Mouse (Mus musculus) frontal cortex, postnatal 10 days (tissue): Measurements from ENCODE around the gene Gdi2.
"Not testable (repeated sequence)": the region's sequence is repeated elsewhere in the genome, so short reads cannot be mapped to it uniquely, and the experiment has no call there.

Experiments
- DNase-seq, 2 experiments: peaks; one replicate each; pipeline ENCODE4 v3.0.0; 2022; ENCODE audit warnings: low spot score in 2 of 2, mixed read lengths in 1 of 2

Gdi2 gene

DNA sequence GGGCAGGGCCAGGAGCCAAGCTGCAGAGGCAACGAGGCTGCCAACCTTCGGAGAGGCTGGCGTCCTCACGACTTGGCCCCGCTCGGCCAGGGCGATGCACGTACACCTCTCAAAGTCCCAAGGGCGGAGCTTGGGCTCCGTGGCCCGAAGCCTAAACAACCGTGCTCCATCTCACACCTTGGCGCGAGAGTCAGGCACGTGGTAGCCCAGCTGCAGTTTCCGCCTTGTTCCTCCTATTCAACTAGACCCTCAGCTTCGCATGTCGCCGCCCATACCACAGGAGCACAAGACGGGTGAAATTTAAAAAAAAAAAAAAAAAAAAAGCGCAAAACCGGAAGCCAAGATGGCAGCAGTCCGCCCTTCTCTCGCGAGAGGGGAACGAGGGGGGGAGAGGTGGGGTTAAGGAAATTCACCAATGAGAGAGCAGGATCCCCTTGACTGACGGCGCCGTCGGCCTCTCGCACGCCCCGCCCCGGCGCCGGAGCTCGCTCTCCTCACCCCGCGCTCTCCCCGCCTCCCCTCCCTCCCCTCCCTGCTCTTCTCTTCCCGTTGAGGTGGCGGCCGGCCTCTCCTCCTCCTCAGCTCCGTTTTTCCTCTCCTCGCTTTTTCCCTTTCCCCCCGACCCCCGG is at the start of gene Gdi2:
TSS of gene Gdi2 (plus strand) at position 470 of the 629 bp plus-strand sequence.
- peak; percentile 89 to 92 for DNase-seq

DNA sequence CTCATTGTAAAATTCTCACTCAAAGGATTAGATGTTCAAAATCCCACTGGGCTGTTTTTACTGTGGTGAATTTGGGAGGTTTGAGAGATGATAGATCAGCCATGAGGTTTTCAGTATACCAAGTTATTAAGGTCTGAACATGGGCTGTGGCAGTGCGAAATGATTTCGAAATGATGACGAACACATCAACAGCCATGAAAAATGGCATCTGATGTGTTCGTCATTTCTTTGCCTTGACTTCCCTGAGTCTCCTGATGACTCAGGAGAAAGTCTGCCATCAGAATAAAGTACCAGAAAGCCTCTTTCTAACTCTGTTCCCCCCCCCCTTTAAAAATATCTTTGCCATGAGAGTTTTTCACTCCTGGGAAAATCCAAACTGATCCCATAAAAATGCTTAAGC is 42.3 kb upstream of the Gdi2 start:
- DNase-seq, result no peak

DNA sequence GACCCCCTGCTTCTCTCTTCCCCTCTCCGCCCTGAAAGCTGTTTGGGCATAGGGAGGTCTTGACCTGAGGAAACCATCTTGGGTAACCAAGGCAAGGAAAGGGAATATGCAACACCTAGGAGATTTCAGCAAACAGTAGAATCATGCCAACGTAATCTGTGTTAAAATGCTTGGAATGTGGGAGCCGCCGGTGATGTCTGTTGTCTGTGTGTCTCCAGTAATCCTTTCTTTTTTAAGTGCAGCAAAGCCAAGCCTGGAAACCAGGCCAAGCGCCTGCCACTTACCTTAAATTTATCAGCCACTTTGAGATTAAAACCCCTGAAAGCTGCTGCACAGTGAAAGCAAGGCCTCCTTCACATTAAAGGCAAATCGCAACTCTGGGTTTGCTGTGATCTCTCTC is 36.8 kb upstream of the Gdi2 start:
- DNase-seq, result not testable (repeated sequence)

DNA sequence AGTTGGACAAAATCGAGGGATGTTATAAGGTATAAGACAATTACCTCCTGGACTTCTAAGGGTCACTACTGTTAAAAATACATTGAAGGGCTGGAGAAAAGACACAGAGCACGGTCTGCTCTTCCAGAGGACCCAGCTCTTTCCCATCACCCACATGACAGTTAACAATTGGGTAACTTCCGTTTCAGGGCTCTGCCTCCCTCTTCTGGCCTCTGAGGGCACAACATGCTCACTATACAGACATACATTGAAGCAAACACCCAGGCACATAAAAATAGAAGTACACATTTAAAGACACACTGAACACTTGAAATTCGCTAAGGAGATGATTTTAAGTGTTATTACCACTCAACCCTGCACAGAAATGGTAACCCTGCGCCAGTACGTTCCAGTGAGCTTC is 22.5 kb upstream of the Gdi2 start:
- DNase-seq, result not testable (repeated sequence)

DNA sequence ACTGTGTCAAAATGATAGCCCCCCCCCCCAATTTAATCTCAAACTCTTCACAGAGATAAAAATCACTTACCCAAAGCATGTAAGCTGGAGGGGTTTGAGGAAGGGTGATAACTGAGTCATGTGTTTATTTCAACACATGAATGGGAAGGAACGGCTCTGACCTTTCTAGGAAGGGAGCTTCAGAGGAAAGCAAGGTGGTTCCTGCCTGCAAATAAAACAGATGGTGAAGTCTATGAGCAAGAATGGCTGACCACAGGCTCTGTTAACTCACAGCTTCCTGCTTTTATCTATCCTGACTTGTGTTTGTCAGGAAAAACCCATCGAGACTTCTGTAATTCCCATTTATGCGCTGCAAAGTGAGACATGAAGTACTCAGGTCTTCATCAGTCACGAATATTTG is 18.5 kb upstream of the Gdi2 start:
- not testable (repeated sequence) for DNase-seq

DNA sequence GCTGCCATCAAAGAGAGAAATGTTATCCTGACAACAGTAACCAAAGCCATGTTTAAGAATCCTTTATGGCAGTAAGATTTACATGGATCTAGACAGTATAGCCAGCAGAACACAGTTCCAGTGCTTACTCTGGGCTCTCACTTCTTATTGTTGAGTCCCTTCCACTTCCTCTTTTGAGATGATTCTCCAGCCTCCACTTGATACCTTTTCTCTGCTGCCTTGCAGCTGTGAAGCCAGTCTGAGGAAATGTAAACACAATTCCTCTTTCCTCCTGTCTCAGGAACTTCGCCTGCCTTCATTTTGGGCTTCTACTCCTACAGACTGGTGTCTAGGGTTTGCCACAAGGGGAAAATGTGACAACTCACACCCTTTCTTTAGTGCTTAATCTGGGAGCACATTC is 17.9 kb upstream of the Gdi2 start:
- not testable (repeated sequence) for DNase-seq

DNA sequence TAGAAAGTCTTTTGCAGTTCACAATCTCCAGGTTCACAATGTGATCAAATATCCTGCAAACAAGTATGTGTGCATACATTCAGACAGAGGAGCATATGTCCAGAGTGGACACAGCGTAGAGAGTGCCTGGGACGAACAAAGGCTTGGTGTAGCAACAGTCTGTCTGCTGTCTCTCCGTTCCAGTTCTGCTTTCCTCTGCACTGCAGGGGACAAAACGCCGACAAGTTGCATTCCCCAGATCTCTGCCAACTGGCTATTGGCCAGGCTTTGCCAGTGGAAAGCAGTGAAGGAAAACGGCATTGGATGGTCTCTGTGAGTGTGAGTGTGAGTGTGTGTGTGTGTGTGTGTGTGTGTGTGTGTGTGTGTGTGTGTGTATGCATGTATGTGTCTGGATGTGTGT is 14.4 kb upstream of the Gdi2 start:
- DNase-seq, result no peak

DNA sequence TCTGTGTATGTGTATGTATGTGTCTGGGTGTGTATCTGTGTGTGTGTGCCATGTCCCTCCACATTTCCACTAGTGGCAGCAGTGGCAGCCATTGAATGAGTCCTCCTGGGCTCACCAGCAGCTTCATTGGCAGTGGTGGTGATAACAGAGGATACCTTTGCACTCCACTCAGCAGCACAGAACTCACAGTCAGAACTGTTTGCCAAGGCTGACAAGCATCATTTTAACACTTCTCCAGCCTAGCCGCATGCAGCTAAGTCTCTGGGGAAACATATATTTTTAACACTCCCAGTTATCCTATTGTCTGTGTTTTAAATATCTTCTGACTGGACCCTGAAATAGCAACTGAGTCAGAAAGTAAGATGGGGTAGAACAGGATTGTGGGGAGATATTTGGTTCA is 13.9 kb upstream of the Gdi2 start:
- DNase-seq, result no peak

DNA sequence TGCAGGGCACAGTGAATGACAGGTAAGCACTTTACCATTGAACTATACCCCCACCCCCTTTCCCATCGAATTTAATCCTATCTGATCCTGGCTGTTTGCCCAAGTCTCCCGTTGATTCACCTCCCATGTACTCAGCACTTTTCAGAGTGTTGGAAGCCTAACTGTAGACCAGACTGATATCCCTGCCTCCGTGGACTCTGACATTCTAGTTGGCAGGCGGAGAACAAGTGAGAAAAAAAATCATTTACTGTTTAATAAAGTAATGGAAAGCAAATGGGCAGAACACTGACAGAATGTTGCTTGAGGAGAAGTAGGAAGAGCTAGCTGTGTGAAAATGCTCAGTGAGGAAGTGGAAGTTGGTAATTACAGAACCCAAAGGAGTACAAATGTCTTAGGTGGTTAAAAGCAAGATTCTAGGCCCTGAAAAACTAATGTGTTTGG is 12.2 kb upstream of the Gdi2 start:
- DNase-seq, result no peak

DNA sequence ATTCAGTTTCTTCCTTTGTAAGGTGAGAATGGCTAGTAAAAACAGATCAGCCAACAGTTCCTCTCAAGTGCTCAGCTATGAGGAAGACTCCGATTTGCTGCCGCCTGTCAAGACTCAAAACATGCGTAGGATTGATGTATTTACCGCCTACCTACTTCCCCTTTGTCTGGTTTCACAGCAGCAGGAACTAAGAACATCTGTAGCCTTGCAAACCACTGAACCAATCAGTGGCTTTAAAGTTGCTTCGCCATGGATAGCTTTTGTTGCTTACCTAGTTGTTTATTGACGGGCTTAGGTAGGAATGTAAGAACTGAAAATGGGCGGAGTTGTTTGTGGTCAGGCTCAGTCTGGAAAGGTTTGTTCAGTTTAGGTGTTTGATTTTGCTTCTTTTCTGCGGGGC is 11.5 kb upstream of the Gdi2 start:
- DNase-seq, result no peak

DNA sequence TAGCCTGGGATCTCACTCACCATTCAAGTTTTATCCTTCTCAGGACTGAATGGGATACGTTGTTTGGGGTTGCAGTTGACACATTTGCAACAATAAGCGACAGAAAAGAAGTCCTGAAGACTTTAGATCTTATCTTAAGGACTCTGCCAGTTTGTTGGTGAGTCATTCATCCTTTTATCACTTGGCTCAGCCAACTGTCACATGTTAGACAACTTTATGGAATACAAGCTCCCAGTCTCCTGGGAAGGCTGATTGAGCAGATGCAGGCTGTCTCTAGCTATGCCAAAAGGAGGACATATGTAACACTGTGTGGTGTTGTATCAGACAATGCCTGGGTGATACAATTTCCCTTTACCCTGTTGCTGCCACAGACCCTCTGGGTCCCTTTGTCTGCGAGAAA is 7.4 kb upstream of the Gdi2 start:
- DNase-seq, result no peak

DNA sequence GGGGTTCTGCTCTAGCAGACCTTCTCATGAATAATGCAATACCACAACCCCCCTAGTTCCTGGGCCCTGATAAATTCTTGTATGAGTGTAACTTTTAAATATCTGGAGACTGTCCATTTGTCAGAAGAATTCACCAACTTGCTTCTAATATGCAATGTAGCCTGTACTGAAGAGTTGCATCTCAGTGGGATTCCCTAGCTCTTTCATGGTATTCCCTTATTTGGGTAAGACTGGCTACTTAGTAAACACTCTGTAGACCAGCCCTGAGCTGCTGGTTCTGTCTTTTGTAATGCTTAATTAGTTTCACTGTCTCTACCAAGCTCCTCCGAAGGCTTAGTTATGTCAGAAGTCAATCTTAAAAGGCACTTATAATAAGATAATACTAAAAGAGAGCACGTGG is 6.7 kb upstream of the Gdi2 start:
- not testable (repeated sequence) for DNase-seq

DNA sequence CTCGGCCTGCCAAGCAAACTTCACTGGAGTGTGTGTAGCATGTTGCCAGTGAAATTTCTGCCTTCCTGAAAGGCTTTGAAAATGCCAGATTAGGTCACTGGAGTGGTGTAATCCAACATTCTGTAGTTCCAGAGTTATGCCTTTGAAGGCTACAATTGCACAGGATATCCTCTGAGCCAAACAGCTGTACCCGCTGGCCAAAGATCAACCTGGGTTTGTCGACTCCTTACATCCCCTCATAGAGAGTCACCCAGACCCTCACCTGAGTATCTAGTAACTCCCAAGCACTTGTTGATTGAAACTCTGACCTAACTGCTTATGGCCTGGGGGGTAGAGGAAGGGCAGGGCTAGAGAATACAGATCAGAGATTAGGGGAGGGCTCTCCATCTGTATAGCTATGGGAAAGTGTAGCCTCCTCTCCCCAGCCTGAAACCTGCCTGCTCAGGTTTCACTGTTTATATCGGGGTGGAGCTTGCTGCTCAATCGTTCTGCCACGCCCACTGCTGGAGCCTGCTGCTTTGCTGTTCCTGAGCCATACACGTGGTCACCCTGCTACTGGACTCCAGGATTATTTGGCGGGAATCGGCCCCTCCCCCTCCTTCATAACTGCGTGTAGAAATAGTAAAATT is 6.1 kb upstream of the Gdi2 start:
- no peak for DNase-seq

DNA sequence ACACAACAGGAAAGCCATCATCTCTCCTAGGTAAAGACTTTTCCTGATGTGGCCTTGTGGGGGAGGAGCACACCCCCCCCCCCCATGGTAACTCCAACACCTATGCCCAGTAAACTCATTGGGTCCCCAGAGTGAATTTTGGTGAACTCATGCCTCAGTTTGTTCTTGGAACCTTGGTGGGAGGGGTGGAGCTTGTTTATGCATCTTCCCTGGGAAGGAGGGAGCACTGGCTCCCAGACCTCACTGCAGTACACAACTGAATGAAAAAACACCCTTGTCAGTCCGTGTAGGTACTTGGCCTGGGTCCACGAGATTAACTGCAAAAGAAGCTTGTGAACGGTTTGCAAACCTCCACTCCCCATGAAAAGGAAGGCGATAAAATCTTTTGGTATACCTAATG is 5.4 kb upstream of the Gdi2 start:
- DNase-seq, result no peak

DNA sequence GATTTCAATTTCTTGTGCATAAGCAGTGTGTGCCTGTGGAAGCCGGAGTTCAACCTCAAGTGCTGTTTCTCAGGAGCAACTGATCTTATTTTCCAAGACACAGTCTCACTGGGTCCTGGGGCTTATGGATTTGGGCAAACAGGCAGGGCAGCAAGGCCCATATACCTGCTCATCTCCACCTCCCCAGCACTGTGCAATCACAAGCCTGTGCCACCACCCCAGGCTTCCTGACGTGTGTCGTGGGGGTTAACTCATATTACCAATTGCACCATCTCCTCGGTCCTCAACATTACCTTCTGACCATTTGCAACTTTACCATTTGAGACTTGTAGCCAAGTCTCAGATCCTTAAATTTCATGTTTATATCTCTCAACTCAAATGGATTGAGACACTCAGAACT is 3.7 kb upstream of the Gdi2 start:
- no peak for DNase-seq

DNA sequence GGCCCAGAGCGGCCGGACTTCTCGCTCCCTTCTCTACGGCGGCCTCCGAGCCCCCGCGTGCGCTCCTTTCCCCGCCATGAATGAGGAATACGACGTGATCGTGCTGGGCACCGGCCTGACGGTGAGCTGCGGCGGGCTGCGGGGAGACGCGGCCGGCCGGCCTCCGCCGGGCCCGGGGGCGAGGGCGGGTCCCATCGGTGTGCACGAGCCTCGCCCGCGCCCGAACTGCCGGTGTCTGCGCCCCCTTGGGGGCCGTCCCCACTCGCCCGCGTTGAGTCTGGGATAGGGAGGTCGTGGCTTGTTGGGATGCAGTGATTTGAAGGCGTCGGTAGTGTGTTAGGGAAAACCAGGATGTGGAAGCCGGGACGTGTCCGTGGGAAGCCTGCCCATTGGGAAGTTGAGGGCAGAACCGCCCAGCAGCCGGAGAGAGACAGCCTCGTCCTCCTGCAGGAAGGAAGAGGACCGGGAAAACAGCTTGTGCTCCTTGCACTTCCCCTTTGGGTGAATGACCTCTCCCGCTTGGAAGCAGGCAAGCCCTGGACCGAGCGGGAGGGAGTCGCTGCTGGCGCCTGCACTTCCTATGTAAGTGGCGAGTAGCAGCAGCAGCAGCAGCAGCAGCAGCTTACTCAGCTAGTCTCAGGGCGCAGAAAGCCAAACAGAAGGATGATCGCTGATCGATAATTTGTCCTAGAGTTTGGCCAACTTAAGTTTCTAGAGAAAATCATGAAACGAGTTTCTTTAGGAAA is 533 bp downstream of the Gdi2 start:
- peak; percentile 70 to 72 for DNase-seq

DNA sequence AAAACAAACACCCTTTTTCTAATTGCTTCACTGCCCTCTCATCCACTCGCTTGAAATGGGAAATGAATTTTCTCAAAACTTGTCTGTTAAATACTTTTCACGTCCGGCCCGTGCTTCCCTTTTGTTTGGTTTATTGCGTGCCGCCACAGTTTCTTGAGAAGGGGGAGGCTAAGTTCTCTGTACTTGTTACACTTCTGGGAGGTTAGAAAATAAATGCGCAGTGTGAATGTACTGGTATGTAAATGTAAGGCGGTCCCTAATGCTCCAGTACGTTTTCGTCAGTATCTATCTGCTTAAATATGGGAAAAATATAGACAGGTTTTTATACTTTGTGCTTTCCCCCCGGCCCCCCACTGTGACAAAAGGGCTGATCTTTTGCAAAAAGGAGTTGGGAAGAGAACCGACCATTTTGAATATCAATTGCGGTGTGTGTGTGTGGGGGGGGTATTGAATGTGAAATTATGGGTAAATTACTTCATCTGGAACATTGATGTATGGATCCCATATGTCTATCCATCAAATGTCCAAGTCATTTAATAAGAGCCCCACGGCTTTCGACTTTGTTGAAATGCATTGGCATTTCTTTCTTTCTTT is 1.2 kb downstream of the Gdi2 start:
- no peak for DNase-seq

DNA sequence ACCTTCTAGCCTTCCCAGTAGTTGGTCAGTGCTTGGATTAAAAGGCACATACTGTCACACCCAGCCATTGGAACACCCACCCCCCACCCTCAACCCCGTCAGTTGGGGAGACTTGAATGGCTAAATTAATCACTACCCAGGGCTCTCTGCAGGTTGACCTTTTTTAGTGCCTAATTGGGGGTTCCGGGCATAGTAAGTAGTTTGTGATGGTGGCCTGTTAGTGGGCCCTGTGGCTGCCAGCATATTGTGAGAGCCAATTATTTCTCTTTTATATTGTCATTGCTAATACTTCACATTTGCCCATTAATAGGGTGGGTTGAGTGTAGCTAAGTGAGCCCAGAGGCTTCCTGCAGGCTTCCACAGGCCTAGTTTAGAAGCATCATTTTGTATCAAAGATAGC is 2.3 kb downstream of the Gdi2 start:
- DNase-seq, result no peak

DNA sequence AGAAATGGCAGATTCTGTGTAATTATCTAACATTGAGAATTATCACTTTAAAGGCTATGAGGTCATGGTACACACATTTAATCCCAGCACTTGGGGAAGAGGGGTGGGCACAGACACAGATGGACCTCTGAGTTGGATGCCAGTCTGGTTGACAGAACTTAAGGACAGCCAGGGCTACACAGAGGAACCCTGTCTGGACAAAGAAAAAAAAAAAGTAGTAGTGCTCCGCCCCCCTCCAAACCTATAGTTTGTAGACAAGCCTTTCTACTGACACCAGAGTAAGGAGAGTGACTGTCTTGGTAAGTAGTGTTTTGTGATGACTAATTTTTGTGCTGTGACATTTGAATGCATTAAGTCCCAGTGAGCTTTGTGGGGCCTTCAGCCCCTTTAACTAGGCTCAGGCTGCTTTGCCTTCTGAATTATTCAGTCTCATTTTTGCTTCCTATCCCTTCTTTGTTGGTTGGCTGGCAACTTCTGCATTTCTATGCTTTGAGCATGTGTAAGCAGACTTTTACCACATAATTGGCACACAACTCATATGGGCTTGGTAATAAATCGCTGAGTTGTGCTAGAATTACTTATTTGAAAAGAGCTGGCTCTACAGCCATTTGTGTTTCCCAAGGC is 3.4 kb downstream of the Gdi2 start:
- DNase-seq, result no peak

DNA sequence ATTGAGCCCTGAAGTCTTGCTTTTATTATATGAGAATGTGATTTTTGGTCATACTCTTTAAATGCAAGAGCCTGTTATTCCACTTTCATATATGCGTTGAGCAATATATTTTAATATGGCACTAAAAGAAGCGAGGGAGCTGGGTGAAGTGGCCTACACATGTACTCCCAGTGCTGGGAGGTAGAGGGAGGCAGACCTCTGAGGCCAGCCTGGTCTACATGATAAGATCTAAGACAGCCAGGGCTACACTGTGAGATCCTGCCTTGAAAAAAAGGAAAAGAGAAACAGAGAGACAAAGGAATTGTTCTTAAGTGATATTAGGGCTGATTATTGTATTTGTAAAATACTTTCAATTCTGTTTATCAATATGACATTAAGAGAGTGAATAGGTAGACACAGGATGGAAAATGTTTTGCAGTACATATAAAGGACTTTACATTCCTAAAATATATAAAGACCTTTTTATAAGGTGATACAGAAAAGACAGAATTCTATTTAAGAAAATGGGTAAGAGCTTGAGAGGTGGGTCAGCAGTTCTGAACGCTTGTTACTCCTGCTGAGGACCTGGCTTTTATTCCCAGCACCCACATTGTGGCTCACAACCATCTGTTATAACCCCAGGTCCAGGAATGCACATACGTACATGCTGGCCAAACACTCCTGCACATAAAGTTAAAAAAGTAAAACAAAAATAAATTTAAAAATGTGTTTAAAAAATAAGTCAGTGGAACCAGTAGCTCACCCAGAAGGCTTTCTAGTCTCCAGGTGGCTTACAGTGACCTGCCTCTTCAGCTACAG is 6.4 kb downstream of the Gdi2 start:
- no peak for DNase-seq

DNA sequence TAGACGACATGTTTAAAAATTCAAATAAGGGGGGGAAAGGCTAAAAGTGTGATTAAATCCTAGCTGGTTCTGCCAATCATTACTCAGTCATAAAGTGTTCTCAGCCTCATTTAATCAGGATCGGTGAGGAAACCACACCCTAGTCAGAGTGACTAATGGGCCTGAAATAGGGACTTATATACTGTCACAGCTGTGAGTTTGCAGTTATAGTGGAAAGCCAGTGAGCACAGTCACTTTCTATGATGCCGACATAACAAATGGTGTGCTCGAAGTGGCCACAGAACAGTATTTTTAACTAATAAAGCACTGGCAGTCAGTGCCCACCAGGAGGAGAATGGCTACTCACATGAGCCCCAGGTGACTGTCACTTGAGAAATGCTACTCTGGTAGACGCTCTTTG is 7.1 kb downstream of the Gdi2 start:
- no peak for DNase-seq
